Mouse (Mus musculus): ENCODE measurements around the gene Cdhr3.

- no peak for TF ChIP-seq CTCF (conservative IDR thresholded peaks at IDR 0.05 in 1 of 2, IDR thresholded peaks at IDR 0.05 in 1 of 2; ENCODE audit: low read depth in 2 of 2, low read length in 2 of 2)
- no peak for TF ChIP-seq USF1 (IDR thresholded peaks at IDR 0.05; ENCODE audit: low read depth, low read length)
- no peak for TF ChIP-seq ZNF384 (IDR thresholded peaks at IDR 0.05; ENCODE audit: low read depth, low read length)
- TF ChIP-seq UBTF (IDR thresholded peaks at IDR 0.05; ENCODE audit: low read depth, low read length) = no peak
- TF ChIP-seq POLR2A (IDR thresholded peaks at IDR 0.05; ENCODE audit: low read depth, low read length) = no peak
- TF ChIP-seq MEF2A (IDR thresholded peaks at IDR 0.05; ENCODE audit: borderline replicate concordance, low read depth, low read length) = no peak
- no peak for TF ChIP-seq SIN3A (IDR thresholded peaks at IDR 0.05; ENCODE audit: low read length)
- TF ChIP-seq MAX (IDR thresholded peaks at IDR 0.05; ENCODE audit: low read length) = no peak
- TF ChIP-seq CHD2 (IDR thresholded peaks at IDR 0.05; ENCODE audit: low read length) = no peak
- TF ChIP-seq BHLHE40 (IDR thresholded peaks at IDR 0.05; ENCODE audit: low read depth, low read length) = no peak
These were observed 78.5 kb downstream of the Cdhr3 start for GRCm38 (mm10) chr12:33014050-33014796.

Measured in CH12.LX (cell line).